Mouse (Mus musculus) lung, embryonic 16.5 days (tissue): Measurements from ENCODE around the gene Cic. TPM values are rescaled to one million over a fixed set of nuclear protein-coding genes. Genes with fewer than 3 reads are reported as not detected.
A peak's percentile ranks its signal among the peaks of the same experiment; 100 is the strongest.

Experiments used
- ATAC-seq: fragments of 200-750 bp; cut with Nextera tagmentation; 2 replicates; pipeline ENCODE4 v1.8.0; 2017; ENCODE audit warnings: low read depth, mild to moderate bottlenecking, moderate library complexity
- H3K27ac ChIP-seq: fragments of 300-500 bp; sonication (generic); 2 replicates; pipeline ENCODE4 v1.5.1; 2014; ENCODE audit warnings: mild to moderate bottlenecking, control low read depth, low read length
- H3K27me3 ChIP-seq: fragments of 300-500 bp; sonication (generic); 2 replicates; pipeline ENCODE4 v1.6.1; 2014; ENCODE audit warnings: low read depth, low read length, mixed read lengths; ENCODE audit not compliant: control insufficient read depth, insufficient read depth
- H3K36me3 ChIP-seq: fragments of 300-500 bp; sonication (generic); 2 replicates; pipeline ENCODE4 v1.6.1; 2014; ENCODE audit warnings: low read length; ENCODE audit not compliant: control insufficient read depth, insufficient read depth
- H3K4me1 ChIP-seq: fragments of 300-500 bp; sonication (generic); replicated peaks from 2 replicates; pipeline ENCODE4 v1.6.1; 2014; ENCODE audit warnings: low read length, mixed read lengths; ENCODE audit not compliant: control insufficient read depth, insufficient read depth
- H3K4me2 ChIP-seq: fragments of 300-500 bp; sonication (generic); 2 replicates; pipeline ENCODE4 v1.6.1; 2014; ENCODE audit warnings: low read depth, low read length, control low read depth
- H3K4me3 ChIP-seq: fragments of 300-500 bp; sonication (generic); 2 replicates; pipeline ENCODE4 v1.5.1; 2014; ENCODE audit warnings: mild to moderate bottlenecking, low read length, control low read depth
- H3K9ac ChIP-seq: fragments of 300-500 bp; sonication (generic); 2 replicates; pipeline ENCODE4 v1.6.1; 2014; ENCODE audit warnings: low read length, control low read depth
- H3K9me3 ChIP-seq: fragments of 300-500 bp; sonication (generic); 2 replicates; pipeline ENCODE4 v1.6.1; 2016; ENCODE audit warnings: low read length; ENCODE audit not compliant: control insufficient read depth
- WGBS: fragments of 180-500 bp; shearing (Covaris S2); extraction: QIAGEN DNeasy Blood & Tissue Kit; methylation state at CpG from one replicate; pipeline ENCODE4 v1.1.7; 2014; 5-methylcytosine and 5-hydroxymethylcytosine counted together
- polyA plus RNA-seq: library from polyadenylated mRNA; unstranded; fragments of >200 nt; fragmentation: Nextera tagmentation; extraction: Ambion mirVana; gene quantifications from 2 replicates; pipeline ENCODE4 v1.2.1, GENCODE M21; 2015

The Cic gene
- polyA plus RNA-seq, 1 experiment from 2014 or later: 23.5 TPM

DNA sequence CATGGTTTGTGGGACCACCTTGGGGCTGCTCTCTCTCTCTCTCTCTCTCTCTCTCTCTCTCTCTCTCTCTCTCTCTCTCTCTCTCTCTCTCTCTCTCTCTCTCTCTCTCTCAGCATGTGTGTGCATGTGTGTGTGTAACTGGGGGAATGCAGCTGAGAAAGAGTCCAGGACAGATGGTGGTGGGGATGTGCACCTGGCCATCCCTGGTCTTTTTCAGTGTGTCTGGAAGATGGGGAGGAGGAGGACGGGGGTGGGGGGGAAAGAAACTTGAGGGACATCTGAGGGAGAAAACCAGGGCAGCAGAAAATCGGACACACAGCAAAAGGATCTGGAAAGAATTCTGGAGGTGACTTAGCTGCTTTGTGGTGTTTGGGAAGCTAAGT, 39.1 kb downstream of the Cic start:
- Histone ChIP-seq H3K4me2 (no peak overlapping the region), H3K4me1 (peaks cover 3% of the 10 kb centered on the region; the same call in 1 of the 2 replicates), H3K9ac (no peak overlapping the region), H3K9me3 (no peaks in the 10 kb centered on the region), H3K27me3 (peaks cover 13% of the 10 kb centered on the region), H3K36me3 (no peaks in the 10 kb centered on the region), H3K4me3 (no peak overlapping the region), H3K27ac (no peak overlapping the region)
- no peak for ATAC-seq
- WGBS: 29% methylated on average over 2 of the region's 2 CpGs

DNA sequence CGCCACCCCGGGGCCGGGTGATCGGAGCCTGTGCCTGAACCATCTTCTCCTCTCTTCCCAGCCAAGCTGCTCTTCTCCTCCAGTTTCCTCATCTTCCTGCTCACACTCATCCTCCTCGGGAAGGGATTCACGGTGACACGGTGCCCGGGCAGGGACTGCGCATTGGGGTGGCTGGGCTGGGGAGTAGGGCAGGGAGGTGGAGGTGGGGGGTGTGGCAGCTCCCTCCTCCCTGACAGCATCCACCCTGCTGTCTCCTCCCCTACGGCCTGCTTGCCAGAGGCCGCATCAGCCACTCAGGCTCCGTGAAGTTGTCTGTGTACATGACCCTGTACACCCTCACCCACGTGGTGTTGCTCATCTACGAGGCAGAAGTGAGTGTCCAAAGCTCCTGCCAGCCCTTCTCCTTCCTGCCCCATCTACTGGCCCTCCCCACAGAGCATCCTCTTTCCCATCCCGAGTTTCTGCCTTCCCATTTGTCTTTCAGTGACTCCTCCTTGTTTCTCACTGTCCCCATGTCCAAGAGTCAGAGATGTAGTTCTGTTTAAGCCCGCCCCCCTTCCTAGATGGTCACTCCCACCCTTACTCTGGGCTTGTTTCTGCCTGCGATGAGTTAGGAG, 41.3 kb downstream of the Cic start:
- Histone ChIP-seq H3K4me3 (no peak overlapping the region), H3K27ac (no peak overlapping the region), H3K9ac (no peak overlapping the region), H3K4me2 (no peak overlapping the region), H3K4me1 (peaks cover 3% of the 10 kb centered on the region; the same call in 1 of the 2 replicates), H3K9me3 (no peaks in the 10 kb centered on the region), H3K27me3 (peaks cover 30% of the 10 kb centered on the region), H3K36me3 (no peaks in the 10 kb centered on the region)
- ATAC-seq: no peak
- 47% methylated on average over 17 of the region's 17 CpGs for WGBS

DNA sequence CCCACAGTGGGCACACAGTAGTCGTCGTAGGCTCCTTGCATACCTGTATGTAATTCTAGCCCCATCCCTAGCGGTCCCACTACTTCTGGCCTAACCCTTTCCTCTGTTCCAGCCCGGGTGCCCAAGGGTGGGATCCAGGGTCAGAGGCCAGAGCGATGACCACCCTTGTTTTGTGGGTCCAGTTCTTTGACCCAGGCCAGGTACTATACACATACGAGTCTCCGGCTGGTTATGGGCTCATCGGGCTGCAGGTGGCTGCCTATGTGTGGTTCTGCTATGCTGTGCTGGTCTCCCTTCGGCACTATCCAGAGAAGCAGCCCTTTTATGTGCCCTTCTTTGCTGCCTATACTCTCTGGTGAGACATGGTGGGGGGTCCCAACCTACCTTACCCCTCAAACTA, 41.9 kb downstream of the Cic start:
- H3K9me3 ChIP-seq: no peaks in the 10 kb centered on the region
- no peak overlapping the region for H3K4me3 ChIP-seq
- H3K36me3 ChIP-seq: no peaks in the 10 kb centered on the region
- ATAC-seq: no peak
- H3K27me3 ChIP-seq: peaks cover 36% of the 10 kb centered on the region
- H3K4me2 ChIP-seq: no peak overlapping the region
- no peak overlapping the region for H3K27ac ChIP-seq
- peaks cover 3% of the 10 kb centered on the region; the same call in 1 of the 2 replicates for H3K4me1 ChIP-seq
- H3K9ac ChIP-seq: no peak overlapping the region
- 82% methylated on average over 9 of the region's 9 CpGs for WGBS

DNA sequence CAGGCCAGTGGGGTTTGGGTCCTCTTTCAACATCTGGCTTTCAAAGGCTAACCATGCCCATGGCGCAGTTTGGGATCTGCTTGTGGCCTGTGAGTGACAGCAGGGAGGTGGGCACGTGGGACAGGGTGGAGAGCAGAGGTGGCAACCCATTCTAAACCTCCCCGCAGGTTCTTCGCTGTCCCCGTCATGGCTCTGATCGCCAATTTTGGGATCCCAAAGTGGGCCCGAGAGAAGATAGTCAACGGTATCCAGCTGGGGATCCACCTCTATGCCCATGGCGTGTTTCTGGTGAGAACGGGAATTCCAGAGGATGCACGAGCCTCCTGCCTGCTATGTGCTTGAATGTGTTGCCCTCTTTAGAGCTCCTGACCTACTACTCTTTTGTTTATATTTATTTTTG, 43.7 kb downstream of the Cic start:
- 70% methylated on average over 11 of the region's 11 CpGs for WGBS
- H3K27me3 ChIP-seq: peaks cover 50% of the 10 kb centered on the region
- H3K4me3 ChIP-seq: no peak overlapping the region
- H3K9ac ChIP-seq: no peak overlapping the region
- peaks cover 14% of the 10 kb centered on the region for H3K4me1 ChIP-seq
- no peak for ATAC-seq
- H3K36me3 ChIP-seq: no peaks in the 10 kb centered on the region
- H3K27ac ChIP-seq: no peak overlapping the region
- H3K4me2 ChIP-seq: no peak overlapping the region
- H3K9me3 ChIP-seq: no peaks in the 10 kb centered on the region

DNA sequence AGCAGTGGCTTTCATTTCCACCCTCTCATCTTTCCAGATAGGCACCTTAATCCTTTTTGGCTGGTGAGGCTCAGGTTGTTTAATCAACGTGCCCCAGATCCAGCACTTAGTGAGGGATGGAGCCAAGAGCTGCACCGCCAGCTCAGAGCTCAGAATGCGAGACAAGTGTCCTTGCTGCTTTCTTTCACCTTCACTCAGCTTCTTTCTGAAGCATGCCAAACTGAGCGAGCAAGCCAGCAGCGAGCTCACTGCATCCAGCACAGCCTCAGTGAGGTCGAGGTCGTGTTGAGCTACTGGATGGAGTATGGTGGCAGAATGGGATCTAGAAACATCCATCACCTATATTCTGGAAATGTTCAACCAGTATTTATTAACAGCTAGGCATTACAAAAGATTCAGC, 45.8 kb downstream of the Cic start:
- peaks cover 22% of the 10 kb centered on the region for H3K4me1 ChIP-seq
- ATAC-seq: no peak
- 31% methylated on average over 7 of the region's 7 CpGs for WGBS
- no peak overlapping the region for H3K4me2 ChIP-seq
- H3K27me3 ChIP-seq: peaks cover 44% of the 10 kb centered on the region
- H3K36me3 ChIP-seq: no peaks in the 10 kb centered on the region
- no peak overlapping the region for H3K4me3 ChIP-seq
- H3K9me3 ChIP-seq: no peaks in the 10 kb centered on the region
- no peak overlapping the region for H3K27ac ChIP-seq
- no peak overlapping the region for H3K9ac ChIP-seq

DNA sequence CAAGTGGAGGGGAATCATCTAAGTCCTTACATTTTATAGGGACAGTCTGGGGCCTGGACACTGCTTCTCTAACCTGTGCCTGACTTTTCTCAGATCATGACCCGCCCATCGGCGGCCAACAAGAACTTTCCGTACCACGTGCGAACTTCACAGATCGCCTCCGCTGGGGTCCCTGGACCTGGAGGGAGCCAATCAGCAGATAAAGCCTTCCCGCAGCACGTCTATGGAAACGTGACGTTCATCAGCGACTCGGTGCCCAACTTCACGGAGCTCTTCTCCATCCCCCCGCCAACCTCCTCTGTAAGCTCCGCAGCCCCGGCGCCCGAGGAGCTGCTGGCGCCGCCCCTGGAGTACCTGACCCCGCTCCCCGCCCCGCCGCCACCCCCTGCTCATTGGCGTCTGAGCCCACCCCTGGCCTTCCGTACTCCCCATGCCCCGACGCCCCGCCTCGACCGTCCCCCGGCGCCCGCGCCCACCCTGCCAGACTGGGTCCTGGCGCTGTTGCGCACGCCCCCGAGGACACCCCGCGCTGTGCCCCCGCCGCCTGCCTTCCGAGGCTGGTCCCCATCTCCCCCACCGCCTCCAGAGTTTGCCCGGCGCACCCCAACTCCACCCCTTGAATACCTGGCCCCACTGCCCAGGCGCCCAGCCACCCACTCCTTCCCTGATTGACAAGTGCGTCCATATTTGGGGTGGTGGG, 47.3 kb downstream of the Cic start:
- H3K4me3 ChIP-seq: peak overlapping the region; percentile 51
- H3K27ac ChIP-seq: no peak overlapping the region
- H3K36me3 ChIP-seq: no peaks in the 10 kb centered on the region
- peaks cover 41% of the 10 kb centered on the region for H3K27me3 ChIP-seq
- WGBS: 2% methylated on average over 49 of the region's 51 CpGs
- no peak for ATAC-seq
- peak overlapping the region; percentile 77 for H3K4me2 ChIP-seq
- H3K9ac ChIP-seq: peak overlapping the region; percentile 49
- no peaks in the 10 kb centered on the region for H3K9me3 ChIP-seq
- peaks cover 22% of the 10 kb centered on the region for H3K4me1 ChIP-seq

DNA sequence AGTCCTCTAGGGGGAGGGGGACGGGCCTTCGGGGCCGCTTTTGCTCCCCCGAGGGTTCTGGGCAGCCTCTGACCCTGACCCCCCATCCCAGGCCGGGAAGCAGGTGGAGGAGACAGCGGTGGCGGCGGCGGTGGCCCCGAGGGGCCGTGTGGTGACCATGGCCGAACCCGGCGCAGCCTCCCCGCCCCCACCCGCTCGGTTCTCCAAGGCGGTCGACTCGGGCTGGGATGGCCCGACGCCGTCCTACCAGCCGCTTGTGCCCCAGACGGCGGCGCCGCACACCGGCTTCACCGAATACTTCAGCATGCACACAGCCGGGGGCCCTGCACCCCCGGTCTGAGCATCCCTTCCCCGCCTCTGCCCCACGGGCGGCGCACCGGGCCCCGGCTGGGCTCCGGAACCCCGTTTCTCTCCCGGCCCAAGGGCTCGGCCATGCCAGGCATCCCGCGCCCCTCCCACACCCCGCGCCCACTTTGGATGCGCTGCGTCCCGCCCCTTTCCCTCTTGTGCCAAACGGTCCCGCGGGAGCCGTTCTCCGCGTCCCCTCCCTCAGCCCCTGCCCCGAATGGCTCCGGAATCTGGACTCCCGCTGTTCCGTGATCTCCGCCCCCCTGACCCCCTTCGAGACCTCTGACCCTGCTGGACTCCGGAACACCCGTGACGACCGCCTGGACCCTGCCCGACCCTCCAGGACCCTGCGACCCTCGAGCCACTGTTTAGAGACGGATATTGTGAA, 48.0 kb downstream of the Cic start:
- under 1% methylated on average over 55 of the region's 69 CpGs for WGBS
- Histone ChIP-seq H3K36me3 (no peaks in the 10 kb centered on the region), H3K27me3 (peaks cover 41% of the 10 kb centered on the region), H3K9me3 (no peaks in the 10 kb centered on the region), H3K9ac (peak overlapping the region; percentile 49), H3K4me1 (peaks cover 22% of the 10 kb centered on the region), H3K27ac (no peak overlapping the region), H3K4me2 (peak overlapping the region; percentile 77), H3K4me3 (peak overlapping the region; percentile 51)
- no peak for ATAC-seq

DNA sequence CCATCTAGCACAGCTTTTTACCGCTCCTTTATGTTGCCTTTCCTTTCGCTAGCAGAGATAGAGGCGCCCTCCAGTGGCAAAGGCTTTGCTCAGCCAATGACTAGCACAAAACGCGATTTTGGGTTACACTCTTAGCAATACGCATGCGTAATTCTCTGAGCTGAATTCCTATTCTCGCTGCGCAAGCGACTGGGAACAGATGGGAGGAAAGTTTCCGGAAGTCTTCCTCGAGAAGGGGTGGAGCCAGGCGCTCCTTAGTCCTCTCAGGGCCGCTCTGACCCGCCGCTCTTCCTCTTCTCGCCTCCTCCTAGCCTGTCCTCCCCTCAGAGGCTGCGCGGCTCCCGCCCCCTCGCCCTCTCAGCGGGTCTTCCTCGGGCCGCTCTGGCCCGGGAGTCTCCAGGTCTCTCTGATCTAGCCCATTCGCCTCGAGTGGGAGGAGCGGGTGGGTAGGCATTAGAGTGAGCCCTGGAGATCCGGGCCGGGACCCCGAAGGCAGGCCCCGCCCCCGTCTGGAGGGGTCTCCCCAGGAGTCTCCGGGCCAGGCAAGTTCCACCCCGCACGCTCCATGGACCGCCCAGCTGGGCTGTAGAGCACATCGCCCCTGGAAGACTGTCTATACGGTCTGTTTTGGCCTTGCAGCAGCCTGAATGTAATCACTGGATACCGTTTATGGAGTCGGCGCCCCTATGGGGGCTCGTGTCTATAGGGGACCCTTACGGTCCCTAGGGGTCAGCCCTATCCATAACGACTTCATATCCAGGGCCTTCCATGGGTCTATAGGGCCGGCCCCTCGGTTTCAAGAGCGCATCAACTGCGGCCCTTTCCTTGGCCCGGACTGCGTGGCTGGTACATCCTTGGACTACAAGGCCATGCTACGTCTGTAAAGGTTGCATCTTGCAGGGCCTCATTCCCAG, 49.3 kb downstream of the Cic start, which contains the start of gene Megf8:
Gene Megf8, plus strand, starts transcription at position 633 of the 914 bp plus-strand sequence.
- peak; percentile 99 for ATAC-seq
- Histone ChIP-seq H3K9me3 (no peaks in the 10 kb centered on the region), H3K4me2 (peak within 1 kb of the TSS; percentile 78), H3K27ac (peak within 1 kb of the TSS; percentile 84), H3K27me3 (peaks cover 38% of the 10 kb centered on the region), H3K9ac (peak within 1 kb of the TSS; percentile 74), H3K4me3 (peak within 1 kb of the TSS; percentile 55), H3K36me3 (no peaks in the 10 kb centered on the region), H3K4me1 (peaks cover 25% of the 10 kb centered on the region)
- under 1% methylated on average over 52 of the region's 52 CpGs for WGBS
